Mouse (Mus musculus): ENCODE data around the gene Zmynd15.

DNA sequence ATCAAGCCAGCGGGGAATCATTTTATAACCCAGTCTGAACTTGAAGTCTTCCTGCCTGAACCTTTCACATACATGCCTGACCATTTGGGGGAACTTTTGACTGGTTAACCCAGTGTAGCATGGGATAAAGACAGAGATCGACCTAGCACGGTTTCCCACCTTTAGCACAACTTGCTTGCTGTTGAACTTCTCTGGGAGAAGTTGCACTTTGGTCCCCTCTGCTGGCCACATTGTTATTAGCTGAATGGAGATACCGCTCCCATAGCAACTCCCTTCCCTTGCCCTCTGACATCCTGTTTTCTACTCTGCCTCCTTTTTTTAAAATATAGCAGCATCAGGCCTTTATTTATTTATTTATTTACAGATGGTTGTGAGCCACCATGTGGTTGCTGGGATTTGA, 47.2 kb downstream of the Zmynd15 start:
- TF ChIP-seq CTCF (IDR thresholded peaks at IDR 0.05; ENCODE audit: borderline replicate concordance, control insufficient read depth, extremely low read depth, insufficient read depth, low read length, poor library complexity), result no peak
- no peak for TF ChIP-seq POLR2A (IDR thresholded peaks at IDR 0.05; ENCODE audit: control insufficient read depth, extremely low read depth, insufficient read depth, low read length, poor library complexity)
